Mouse (Mus musculus) CH12.LX (cell line): ENCODE measurements around the gene Ube2e1.

ENCODE experiments used
- CTCF ChIP-seq, 2 experiments: IDR thresholded peaks in 1 of 2; conservative IDR thresholded peaks in 1 of 2; 2 replicates each; pipeline ENCODE4 v1.5.1; 2011 to 2012; ENCODE audit warnings: low read depth in 2 of 2, low read length in 2 of 2, improper control_type of control experiment in 1 of 2, inconsistent platforms in 1 of 2, mild to moderate bottlenecking in 1 of 2, moderate library complexity in 1 of 2
- JUND ChIP-seq: conservative IDR thresholded peaks from 2 replicates; pipeline ENCODE4 v1.6.1; 2011; ENCODE audit warnings: low read depth, low read length, improper control_type of control experiment
- MAFK ChIP-seq: IDR thresholded peaks from 2 replicates; pipeline ENCODE4 v1.6.1; 2011; ENCODE audit warnings: low read length, improper control_type of control experiment; ENCODE audit not compliant: insufficient replicate concordance
- TBP ChIP-seq: conservative IDR thresholded peaks from 2 replicates; pipeline ENCODE4 v1.6.1; 2011; ENCODE audit warnings: low read depth, low read length, improper control_type of control experiment
- USF2 ChIP-seq: conservative IDR thresholded peaks from 2 replicates; pipeline ENCODE4 v1.6.1; 2011; ENCODE audit warnings: low read depth, low read length, improper control_type of control experiment
- ZMIZ1 ChIP-seq: IDR thresholded peaks from 2 replicates; pipeline ENCODE4 v1.6.1; 2012; ENCODE audit warnings: low read depth, mild to moderate bottlenecking, inconsistent platforms, low read length, improper control_type of control experiment

GRCm38 (mm10) chr14:18237381-18237780 is 94.3 kb downstream of the Ube2e1 start:
- TF ChIP-seq USF2 (no peak), CTCF (conservative IDR thresholded peaks at IDR 0.05 in 1 of 2, IDR thresholded peaks at IDR 0.05 in 1 of 2; ENCODE audit: low read depth in 2 of 2, low read length in 2 of 2) (no peak), MAFK (no peak), TBP (no peak), JUND (no peak), ZMIZ1 (no peak)
